Mouse (Mus musculus): ENCODE measurements around the gene Man1b1. TPM values are rescaled to one million over a fixed set of nuclear protein-coding genes. Genes with fewer than 3 reads are reported as not detected.

The Man1b1 gene
- 10 to 100 TPM; 21.7 to 32.4 TPM for polyA plus RNA-seq (2017; shearing (Covaris generic))

DNA sequence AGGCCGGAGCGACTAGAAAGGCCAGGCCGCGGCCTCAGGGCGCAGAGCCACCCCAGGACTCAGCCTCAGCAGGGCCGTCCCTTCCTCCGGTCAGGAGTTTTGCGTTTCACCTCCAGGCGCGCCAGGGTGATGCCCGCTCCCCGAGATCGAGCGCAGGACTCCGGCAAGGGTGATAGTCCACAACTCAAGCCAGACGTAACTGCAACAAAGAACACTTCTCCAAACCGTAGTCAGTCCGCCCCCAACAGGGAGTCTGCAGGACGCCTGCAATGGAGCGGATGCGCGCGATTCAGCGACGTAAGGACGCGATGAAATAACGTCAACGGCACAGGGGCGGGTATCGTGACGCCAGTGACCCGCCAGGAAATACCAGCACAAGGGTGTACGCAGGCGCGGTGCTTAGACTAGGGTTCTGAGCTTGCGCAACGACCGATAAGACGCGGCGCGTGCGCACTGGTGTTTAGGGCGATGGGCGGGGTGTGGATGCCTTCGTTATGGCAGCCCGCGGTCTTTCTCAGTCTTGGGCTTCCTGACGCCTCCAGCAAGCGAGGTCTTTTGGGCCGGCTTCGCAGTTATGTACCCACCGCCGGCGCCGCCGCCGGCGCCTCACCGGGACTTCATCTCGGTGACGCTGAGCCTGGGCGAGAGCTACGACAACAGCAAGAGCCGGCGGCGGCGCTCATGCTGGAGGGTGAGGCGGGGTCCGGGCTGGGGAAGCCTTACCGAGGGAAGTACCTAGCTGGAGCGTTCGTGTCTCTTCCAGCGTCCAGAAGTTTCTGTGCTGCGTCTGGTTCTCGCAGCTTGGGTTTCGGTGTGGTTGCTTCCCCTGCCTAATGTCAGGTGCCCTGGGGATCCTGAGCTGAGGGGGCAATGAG is at the start of gene Man1b1:
Gene Man1b1, plus strand, starts transcription at position 53 of the 875 bp plus-strand sequence.
- ATAC-seq = peak; percentile 98

DNA sequence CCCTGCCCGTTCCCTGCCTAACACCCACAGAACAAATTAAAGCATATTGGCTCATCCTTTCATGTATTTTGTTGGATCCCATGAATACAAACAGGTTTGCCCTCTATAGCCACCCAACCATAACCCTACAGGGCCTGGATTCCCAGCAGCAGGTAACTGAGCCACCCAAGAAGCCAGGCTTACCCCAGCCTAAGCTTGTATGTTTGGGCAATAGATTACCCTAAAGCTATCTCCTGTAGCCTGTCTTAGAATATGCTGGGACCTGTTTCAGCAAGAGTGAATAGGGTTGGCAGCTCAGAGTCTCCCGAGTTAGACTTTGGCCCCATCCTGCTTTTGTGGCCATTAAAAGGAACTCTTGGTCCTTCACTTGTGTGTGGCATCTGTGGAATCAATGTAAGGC is 46.6 kb upstream of the Man1b1 start:
- ATAC-seq = no peak

DNA sequence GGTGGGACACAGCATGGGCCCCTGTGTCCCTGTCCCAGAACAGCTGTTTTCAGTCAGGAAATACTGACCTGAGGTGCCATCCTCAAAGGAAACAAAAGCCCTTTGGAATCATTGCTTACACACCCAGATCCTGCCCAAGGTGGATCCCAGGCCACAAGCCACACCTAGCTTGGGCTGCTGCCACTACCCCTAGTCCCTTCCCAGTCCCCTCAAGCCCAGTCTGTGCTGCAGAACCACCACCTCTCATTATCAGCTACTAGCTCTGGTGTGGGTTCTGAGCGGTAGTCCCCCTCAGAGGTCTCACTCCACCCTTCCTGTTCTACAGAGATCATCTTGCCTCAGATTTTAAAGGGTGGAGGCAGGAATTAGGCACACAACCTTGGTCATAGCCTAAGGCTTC is 45.8 kb upstream of the Man1b1 start:
- ATAC-seq = no peak

DNA sequence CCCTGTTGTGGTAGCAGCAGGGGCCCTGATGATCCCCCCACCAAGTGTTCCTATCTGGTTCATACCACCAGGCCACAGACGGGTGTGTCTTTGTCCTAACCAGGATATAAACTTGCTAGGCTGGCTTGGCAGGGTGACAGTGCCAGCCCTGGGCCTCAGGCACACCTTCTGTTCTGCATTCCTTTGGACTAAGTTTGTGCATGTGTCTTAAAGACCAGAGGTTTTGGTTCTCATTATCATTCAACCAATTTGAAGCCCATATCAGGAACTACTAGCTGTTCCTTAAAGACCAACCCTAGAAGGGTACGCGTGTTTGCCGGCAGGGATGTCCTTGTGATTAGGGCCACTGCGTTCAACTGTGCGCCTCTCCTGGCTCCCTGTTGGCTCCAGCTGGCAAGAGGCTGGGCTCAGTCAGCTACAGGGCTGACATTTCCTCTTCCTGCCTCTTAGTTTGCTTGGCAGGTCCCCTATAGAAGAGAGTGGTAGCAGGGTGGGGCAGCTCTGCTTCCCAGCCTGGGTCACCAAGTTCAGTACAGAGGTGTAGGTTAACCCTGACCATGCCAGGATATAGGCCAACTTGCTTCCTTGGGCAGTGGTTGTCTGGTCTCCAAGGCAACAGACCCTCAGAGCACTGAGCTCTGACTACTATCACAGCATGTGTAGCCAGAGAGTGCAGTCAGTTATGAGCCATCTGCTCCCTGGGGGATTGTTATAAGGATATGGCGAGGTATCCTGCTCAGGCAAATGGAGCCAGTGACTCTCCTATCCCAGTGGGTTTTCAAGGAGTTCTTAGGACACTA is 45.1 kb upstream of the Man1b1 start:
- ATAC-seq = no peak

DNA sequence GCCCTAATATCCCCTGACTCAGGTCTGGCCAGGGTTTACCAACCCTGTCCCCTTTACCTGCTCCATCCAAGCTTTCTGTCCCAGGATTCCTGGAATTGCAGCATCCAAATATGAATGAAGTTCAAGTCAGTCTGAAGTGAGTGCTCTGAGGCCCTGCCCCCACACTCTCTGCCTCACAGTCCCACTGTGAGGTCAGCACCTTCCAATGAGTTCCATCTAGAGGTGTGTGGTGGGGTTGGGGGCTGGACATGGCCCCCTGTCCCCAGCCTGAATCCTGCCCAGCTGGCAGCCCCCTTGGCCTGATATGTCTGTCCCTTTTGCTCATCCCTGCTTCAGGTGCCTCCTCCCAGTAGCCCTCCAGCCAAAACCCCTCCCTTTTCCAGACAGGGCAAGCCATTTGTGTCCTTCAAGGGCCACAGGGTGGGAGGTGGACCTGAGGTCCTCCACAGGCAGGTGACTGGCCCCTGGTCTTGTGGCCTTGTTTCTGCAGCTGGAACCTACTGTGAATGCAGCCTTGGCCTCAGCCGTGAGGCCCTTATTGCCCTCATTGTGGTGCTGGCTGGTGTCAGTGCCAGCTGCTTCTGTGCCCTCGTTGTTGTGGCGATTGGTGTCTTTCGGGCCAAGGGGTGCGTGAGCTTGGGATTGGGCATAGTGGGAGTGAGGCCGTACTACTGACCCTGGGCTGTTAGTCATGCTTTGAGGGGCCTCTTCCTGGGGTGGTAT is 44.0 kb upstream of the Man1b1 start, which contains the start of gene Tmem210:
Gene Tmem210, plus strand, starts transcription at position 219 of the 723 bp plus-strand sequence.
- ATAC-seq = no peak

DNA sequence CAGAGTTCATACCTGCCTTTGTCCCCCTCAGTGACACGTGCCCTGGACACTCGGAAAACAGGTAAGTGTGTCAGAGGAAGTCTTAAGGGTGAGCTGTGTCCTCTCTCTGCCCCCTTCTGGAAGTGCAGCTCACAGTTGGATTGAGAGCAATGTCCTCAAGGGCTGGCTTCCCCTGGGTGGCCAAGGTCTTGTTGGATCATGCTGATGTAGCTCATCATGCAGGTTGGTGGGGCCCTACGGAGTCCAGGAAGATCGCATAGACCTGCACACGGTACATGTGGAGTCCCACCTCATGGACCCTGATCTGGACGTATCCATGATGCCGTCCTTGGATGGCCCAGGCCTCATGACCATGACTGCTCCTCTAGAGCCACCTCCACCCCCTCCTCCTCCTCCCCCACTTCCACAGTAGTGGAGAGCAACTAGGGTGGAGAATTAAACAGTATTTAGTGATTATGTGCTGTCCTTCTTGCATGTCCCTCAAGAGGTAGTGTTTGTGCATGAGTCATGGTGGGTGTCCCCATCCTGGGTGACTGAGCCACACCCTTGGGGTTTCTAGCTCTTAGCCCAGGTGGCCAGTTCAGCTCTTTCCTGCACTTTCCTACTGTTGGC is 43.3 kb upstream of the Man1b1 start:
- no peak for ATAC-seq

DNA sequence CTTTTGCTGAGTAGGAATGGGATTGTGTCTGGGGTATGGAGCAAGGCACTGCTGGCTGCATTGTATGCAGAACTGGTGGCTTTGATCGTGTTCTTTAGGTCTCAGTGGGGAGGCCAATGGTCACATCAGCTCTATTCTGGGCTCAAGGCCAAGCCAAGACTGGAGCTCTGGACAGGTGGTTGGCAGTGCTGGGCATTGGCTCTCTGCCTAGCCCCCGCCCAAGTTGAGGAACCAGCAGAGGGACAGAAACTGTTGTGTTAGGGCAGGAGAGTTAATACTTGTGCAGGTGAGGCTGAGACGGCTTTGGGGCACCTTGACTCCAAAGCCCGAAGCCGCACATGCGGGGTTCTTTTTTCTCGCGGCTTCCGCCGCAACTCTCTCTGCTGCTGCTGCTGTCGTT is 42.5 kb upstream of the Man1b1 start, which contains the start of gene Lrrc26:
Gene Lrrc26, plus strand, starts transcription at position 265 of the 400 bp plus-strand sequence.
- ATAC-seq = no peak

DNA sequence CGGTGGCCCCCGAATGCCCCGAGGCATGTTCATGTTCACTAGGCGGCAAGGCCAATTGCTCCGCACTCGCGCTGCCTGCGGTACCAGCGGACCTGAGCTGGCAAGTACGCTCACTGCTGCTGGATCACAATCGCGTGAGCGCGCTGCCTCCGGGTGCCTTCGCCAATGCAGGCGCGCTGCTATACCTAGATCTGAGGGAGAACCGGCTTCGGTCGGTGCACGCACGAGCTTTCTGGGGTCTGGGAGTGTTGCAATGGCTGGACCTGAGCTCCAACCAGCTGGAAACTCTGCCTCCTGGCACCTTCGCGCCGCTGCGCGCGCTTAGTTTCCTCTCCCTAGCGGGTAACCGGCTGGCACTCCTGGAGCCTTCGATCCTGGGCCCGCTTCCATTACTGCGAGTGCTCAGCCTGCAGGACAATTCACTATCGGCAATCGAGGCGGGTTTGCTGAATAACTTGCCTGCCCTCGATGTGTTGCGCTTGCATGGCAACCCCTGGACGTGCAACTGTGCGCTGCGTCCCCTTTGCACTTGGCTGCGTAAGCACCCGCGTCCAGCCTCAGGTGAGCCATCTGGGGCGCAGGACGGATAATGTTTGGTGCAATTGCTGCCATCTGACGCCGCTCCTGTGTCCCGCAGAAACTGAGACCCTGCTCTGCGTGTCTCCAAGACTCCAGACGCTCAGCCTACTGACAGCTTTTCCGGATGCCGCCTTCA is 41.9 kb upstream of the Man1b1 start:
- ATAC-seq = no peak

DNA sequence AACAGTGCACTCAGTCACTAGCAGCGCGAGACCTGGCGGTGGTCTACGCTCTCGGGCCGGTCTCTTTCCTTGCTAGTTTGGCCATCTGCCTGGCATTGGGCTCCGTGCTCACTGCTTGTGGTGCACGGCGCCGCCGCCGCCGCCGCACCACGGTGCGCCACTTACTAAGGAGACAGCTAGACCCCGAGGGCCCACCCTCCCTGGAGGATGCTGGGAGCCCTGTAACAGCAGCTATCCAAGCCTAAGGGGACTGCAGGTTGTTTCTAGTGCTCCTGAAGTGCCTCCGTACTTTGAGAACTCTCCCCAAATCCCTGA is 41.4 kb upstream of the Man1b1 start:
- ATAC-seq = no peak

DNA sequence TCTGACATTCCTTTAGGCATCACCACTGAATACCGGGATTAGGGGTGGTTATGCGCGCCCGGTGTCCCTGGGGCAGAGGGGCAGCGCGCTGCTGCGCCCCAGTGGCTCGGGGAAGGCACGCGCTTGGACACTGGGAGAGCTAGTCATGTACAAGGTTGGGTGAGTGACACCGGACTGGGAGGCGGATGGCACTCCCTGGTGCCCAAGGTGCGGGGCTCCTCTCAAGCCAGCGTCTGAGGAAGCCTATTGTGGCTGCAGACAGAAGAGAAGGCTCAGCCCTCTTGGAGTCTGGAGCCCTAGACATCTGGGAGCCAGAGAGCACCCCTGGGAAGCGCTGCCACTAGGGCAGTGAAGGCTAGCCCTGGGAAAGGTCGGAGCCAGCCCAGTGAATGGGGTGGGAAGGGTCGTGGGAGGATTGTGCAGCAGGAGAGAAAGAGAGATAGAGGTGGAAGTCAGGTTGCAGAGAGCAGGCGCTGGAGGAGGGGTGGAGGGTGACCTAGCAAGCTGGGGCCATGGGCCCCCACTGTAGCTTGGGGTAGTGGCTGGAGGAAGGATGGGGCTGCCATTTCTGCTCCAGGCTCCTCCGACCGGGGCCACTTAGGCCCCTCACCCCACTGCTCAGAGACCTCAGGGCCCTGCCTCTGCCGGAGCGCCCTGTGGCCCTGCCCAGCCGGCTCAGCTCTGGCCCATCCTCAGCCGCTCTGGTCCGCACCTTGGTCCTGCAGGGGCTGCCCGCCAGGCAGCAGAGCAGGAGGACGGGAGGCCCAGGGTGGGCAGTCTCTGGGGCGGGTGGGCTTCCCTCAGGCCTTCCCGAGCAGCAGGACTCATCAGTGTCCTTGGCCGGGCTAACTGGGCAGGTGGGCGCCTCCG is 40.7 kb upstream of the Man1b1 start:
- no peak for ATAC-seq

DNA sequence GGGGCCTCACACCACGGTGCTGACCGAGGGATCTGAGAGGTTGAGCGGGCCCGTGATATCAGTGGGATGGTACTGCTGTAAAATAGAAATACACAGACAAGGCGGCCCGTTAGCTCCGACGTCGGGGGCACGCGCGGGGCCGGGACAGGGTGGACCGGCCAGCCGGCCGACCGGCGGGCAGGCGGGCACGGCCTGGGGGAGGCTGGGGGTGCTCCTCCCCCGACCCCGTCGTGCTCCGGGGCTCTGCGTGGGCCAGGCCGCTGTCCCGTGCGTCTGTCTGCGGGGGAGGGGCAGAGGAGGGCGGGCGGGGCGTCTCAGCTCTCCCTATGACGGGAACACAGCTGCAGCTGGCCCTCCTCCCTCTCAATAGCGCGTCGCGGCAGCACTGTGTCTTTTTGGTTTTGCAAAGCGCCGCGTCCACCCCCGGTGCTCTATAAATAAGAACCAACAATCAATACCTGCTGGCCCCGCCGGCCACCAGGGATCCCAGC is 40.0 kb upstream of the Man1b1 start:
- ATAC-seq = no peak

DNA sequence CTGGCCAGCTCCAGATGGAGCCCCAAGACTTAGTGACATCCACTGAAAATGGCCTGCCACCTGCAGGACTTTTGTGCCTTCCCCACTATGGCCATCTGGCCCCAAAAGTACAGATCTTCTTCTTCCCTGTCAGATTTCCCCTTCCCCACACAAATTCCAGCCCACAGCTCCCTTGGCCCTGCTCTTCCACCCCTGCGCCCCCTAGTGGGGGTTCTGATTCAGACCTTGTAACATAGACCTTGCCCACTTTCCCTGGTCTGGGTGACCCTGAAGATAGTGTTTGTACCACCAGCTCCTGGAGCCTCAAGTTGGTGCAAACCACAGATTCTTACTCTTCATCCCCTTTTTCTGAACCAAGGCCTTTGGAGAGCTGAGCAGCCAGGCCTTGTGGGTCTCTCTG is 39.3 kb upstream of the Man1b1 start:
- ATAC-seq = peak; percentile 62

DNA sequence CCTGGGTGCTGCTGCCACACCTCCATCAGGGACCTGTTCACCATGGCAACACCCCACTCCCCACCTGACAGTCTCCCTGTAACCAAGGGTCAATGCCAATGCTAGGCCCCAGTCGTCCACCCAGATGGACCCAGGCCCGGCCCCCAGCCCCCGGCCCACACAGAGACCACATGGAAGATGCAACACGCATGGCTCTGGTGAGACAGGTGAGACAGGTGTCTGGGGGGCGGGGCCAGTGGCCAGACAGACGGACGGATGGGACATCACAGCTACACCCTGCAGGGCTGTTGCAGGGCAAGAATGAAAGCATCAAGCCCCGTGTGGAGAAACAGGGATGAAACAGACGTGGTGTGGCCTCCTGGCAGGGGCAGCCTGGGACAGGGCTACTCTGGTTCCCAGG is 38.4 kb upstream of the Man1b1 start:
- no peak for ATAC-seq

DNA sequence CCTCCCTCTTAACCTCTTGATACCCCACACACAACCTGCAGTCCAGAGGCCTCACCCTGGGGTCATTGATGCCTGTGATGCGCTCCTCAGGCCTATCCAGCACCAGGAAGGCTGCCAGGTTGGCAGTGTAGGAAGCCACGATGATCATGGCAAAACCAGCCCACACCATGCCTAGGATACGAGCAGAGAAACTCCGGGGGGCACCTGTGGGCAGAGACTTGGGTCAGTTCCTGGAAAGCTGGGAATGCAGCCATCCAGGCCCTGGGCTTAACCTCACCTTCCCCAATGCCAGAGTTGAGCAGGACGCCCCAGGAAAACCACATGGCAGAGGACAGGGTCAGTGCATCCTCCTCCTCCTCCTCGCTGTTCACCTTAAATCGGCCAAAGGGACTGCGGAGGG is 35.0 kb upstream of the Man1b1 start:
- ATAC-seq = no peak

DNA sequence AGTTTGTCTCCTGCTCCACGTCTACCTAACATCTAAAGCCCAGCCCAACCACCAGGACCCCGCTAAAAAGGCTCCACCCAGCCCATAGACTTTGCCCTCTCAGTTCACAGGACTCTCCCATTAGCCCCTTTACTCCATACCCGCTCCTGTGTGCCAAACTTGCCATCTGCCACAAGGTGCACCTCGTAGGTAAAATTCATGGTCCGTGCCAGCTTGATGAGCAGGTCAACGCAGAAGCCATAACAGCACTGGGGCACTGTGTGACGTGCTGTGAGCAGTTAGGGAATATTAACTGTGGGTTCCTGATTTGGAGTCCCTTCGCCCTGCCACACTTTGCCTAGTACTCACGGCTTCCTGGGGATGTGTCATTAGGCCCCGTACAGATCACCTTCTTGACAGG is 34.1 kb upstream of the Man1b1 start:
- no peak for ATAC-seq

DNA sequence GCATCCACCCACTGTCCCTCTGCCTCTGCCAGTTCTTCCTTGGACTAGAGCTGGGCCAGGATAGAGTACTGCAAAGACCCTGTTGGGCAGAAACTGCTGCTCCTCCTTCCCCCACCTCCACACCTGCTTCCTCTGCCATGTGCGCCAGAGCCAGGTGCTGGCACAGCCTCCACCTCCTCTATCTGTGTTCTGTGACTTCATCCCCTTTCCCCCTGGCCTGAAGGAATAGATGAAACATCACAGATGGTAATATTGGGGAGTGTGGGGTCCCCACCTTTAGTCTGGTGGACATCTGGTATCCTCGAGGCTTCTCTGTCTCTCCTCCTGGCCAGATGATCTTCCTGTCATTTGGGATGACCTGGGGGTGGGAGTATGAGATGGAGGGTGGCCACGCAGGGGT is 28.7 kb upstream of the Man1b1 start:
- ATAC-seq = no peak

DNA sequence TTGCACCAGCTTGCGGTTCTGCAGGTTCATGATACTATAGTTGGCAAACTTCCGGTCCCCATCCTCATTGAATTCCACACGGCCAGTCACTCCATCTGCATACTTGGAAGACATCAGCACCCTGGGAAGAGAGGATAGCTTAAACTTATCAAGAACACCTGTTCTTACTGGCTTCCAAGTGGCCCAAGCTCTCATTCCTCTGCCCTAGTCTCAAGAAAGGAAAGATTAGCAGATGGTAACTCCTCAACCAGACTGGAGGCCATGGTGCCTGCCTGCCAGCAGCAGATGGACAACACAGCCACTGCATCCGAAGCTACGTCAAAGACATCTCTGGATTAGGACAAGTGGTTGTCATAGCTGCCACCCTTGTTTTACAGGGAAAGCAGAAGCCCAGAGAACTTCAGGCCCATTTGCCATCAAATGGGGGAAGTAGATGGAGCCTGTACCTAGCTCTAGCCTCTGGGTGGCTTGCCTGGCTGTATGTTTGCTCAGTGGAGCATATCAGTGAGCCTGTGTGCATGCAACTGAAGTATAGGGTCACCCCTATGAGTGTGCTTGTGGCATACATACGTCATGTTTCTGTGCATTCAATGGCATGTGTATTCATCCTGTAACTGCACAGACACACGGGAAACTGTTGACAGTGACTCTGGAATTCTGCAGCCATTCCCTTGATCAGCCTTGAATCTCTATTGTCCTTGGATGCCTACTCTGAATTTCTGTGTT is 28.0 kb upstream of the Man1b1 start:
- no peak for ATAC-seq

DNA sequence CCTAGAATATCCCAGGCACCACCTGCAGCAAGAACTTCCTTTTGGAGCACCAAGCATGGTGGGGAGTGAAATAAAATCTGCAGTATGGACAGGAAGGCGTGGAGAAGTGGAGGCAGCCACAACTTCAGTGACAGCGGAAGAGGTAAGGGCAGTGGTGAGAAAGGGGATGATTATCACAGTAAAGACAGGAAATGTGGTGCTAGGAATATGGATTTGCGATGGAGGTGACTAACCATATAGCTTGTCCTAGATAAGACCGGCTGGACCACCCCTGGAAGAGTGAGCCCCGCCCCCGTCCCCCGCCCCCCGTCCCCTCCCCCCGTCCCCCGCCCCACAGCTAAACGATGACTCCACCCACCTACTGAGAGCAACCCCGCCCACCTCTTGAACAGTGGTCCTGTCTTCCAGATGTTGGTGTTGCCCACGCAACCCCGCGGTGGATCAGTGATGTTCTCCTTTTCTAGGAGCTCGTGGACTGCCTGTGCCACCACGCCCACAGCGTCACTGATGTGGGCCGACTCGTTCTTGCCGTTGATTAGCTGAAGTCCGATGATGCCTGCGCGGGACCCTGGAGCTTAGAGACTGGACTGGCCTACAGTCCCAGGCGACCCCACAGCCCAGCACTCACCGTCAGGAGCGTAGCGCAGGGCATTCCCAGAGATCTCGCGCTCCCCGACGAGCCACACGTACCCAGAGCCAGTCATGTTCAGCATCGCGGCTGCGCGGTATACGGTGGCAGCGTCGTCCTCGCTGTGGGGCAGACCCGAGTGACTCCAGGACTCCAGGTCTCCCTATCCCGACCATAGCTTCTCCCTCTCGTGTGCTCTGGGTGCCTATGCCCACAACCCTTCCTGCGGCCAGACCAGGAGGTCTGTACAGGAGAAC is 27.2 kb upstream of the Man1b1 start:
- peak; percentile 68 for ATAC-seq

Data from CD4-positive, CD25-positive, alpha-beta regulatory T cell, adult 4 months (primary cell).